Mouse (Mus musculus) heart, postnatal 0 days (tissue): ENCODE results near the gene Ube4b.

Experiments
- CTCF ChIP-seq: IDR thresholded peaks from 2 replicates; pipeline ENCODE4 v1.5.1; 2016; ENCODE audit warnings: antibody characterized with exemption, control low read depth, low read depth
- EP300 ChIP-seq: IDR thresholded peaks from 2 replicates; pipeline ENCODE4 v1.6.1; 2016; ENCODE audit warnings: antibody characterized with exemption, low read depth

DNA sequence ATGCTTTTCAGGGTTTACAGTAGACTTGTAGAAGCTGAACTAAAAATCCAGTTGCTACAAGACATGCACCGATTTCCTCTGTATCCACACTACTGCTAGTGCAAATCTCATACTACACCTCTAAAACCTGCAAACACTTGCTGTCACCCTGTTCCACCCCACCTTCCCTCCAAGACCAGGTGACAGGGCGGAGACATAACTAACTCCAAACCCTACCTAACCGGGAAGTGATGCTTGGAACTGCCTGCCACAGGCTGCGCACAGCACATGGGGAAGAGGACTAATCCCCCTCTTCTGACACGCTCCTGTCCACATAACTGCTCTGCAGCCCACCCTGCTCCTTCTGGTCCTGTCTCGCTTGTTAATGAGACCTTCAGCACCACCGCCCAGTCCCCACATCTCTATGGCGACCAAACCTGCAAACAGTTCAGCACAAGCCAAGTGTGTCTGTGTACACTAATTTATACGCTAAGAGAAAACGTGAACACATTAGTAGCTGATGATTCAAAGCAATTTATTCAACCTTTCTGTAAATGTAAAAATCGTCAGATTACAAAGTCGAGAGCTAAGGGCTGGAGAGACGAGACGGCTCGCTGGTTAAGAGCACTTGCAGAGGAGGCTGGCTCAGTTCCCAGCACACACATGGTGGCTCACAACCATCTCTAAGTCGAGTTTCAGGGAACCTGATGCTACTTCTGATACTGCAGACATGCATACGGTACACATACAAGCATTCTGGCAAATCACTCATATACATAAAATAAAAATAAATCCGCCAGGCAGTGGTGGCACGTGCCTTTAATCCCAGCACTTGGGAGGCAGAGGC is 21.7 kb downstream of the Ube4b start:
- TF ChIP-seq CTCF (no peak), EP300 (no peak)
